Mouse (Mus musculus): Measurements from ENCODE around the gene Map4k2. TPM values are rescaled to one million over a fixed set of nuclear protein-coding genes. Genes with fewer than 3 reads are reported as not detected.

The Map4k2 gene
- polyA plus RNA-seq, 1 experiment from 2014 or later, result 4.3 TPM

- Histone ChIP-seq H3K4me3 (ENCODE audit: low read depth, low read length) (no peak overlapping the region), H3K9me3 (ENCODE audit: control insufficient read depth) (no peaks in the 10 kb centered on the region), H3K36me3 (ENCODE audit: control insufficient read depth, insufficient read depth) (no peaks in the 10 kb centered on the region), H3K9ac (ENCODE audit: low read depth, low read length) (no peak overlapping the region), H3K4me1 (replicated peaks; ENCODE audit: control insufficient read depth, insufficient read depth, low read length) (no peaks in the 10 kb centered on the region; the same call in none of the 2 replicates), H3K27me3 (replicated peaks; ENCODE audit: control insufficient read depth, insufficient read depth, low read length) (no peaks in the 10 kb centered on the region), H3K27ac (ENCODE audit: low read depth, low read length) (no peak overlapping the region), H3K4me2 (replicated peaks; ENCODE audit: low read depth) (peak overlapping the region; percentile 35; the same call in 1 of the 2 replicates)
- no peak for TF ChIP-seq CTCF (IDR thresholded peaks at IDR 0.05; ENCODE audit: low read depth)
- ATAC-seq, result no peak
- WGBS, result 65% methylated on average over 11 of the region's 11 CpGs
These were observed 44.0 kb downstream of the Map4k2 start for GRCm38 (mm10) chr19:6384954-6385353.

- H3K4me1 ChIP-seq (replicated peaks; ENCODE audit: control insufficient read depth, insufficient read depth, low read length), result no peaks in the 10 kb centered on the region; the same call in none of the 2 replicates
- ATAC-seq, result no peak
- no peaks in the 10 kb centered on the region for H3K36me3 ChIP-seq (ENCODE audit: control insufficient read depth, insufficient read depth)
- peak overlapping the region; percentile 9; the same call in 1 of the 2 replicates for H3K4me2 ChIP-seq (replicated peaks; ENCODE audit: low read depth)
- H3K9me3 ChIP-seq (ENCODE audit: control insufficient read depth), result no peaks in the 10 kb centered on the region
- H3K27ac ChIP-seq (ENCODE audit: low read depth, low read length), result no peak overlapping the region
- no peaks in the 10 kb centered on the region for H3K27me3 ChIP-seq (replicated peaks; ENCODE audit: control insufficient read depth, insufficient read depth, low read length)
- 63% methylated on average over 5 of the region's 5 CpGs for WGBS
- no peak overlapping the region for H3K9ac ChIP-seq (ENCODE audit: low read depth, low read length)
- H3K4me3 ChIP-seq (ENCODE audit: low read depth, low read length), result no peak overlapping the region
- TF ChIP-seq CTCF (IDR thresholded peaks at IDR 0.05; ENCODE audit: low read depth), result no peak
These were observed 44.5 kb downstream of the Map4k2 start for GRCm38 (mm10) chr19:6385419-6385818.

GRCm38 (mm10) chr19:6385821-6386220, 44.9 kb downstream of the Map4k2 start:
- TF ChIP-seq CTCF (IDR thresholded peaks at IDR 0.05; ENCODE audit: low read depth), result no peak
- WGBS, result 75% methylated on average over 7 of the region's 7 CpGs
- Histone ChIP-seq H3K4me2 (replicated peaks; ENCODE audit: low read depth) (peak overlapping the region; percentile 9; the same call in 1 of the 2 replicates), H3K27me3 (replicated peaks; ENCODE audit: control insufficient read depth, insufficient read depth, low read length) (no peaks in the 10 kb centered on the region), H3K9me3 (ENCODE audit: control insufficient read depth) (no peaks in the 10 kb centered on the region), H3K9ac (ENCODE audit: low read depth, low read length) (no peak overlapping the region), H3K4me3 (ENCODE audit: low read depth, low read length) (no peak overlapping the region), H3K27ac (ENCODE audit: low read depth, low read length) (no peak overlapping the region), H3K36me3 (ENCODE audit: control insufficient read depth, insufficient read depth) (no peaks in the 10 kb centered on the region), H3K4me1 (replicated peaks; ENCODE audit: control insufficient read depth, insufficient read depth, low read length) (no peaks in the 10 kb centered on the region; the same call in none of the 2 replicates)
- no peak for ATAC-seq

GRCm38 (mm10) chr19:6386234-6386633, 45.3 kb downstream of the Map4k2 start:
- H3K27ac ChIP-seq (ENCODE audit: low read depth, low read length), result no peak overlapping the region
- no peak for TF ChIP-seq CTCF (IDR thresholded peaks at IDR 0.05; ENCODE audit: low read depth)
- H3K9me3 ChIP-seq (ENCODE audit: control insufficient read depth), result no peaks in the 10 kb centered on the region
- 70% methylated on average over 9 of the region's 9 CpGs for WGBS
- H3K4me3 ChIP-seq (ENCODE audit: low read depth, low read length), result no peak overlapping the region
- H3K27me3 ChIP-seq (replicated peaks; ENCODE audit: control insufficient read depth, insufficient read depth, low read length), result no peaks in the 10 kb centered on the region
- H3K9ac ChIP-seq (ENCODE audit: low read depth, low read length), result no peak overlapping the region
- H3K36me3 ChIP-seq (ENCODE audit: control insufficient read depth, insufficient read depth), result no peaks in the 10 kb centered on the region
- no peak overlapping the region for H3K4me2 ChIP-seq (replicated peaks; ENCODE audit: low read depth)
- ATAC-seq, result no peak
- H3K4me1 ChIP-seq (replicated peaks; ENCODE audit: control insufficient read depth, insufficient read depth, low read length), result no peaks in the 10 kb centered on the region; the same call in none of the 2 replicates

- Histone ChIP-seq H3K36me3 (ENCODE audit: control insufficient read depth, insufficient read depth) (no peaks in the 10 kb centered on the region; the same call in 1 of the 2 replicates), H3K9ac (ENCODE audit: low read depth, low read length) (no peak overlapping the region), H3K4me3 (ENCODE audit: low read depth, low read length) (no peak overlapping the region), H3K4me1 (replicated peaks; ENCODE audit: control insufficient read depth, insufficient read depth, low read length) (no peaks in the 10 kb centered on the region; the same call in none of the 2 replicates), H3K27ac (ENCODE audit: low read depth, low read length) (no peak overlapping the region), H3K9me3 (ENCODE audit: control insufficient read depth) (no peaks in the 10 kb centered on the region), H3K27me3 (replicated peaks; ENCODE audit: control insufficient read depth, insufficient read depth, low read length) (no peaks in the 10 kb centered on the region), H3K4me2 (replicated peaks; ENCODE audit: low read depth) (no peak overlapping the region)
- ATAC-seq, result no peak
- WGBS, result 85% methylated on average over 13 of the region's 13 CpGs
- TF ChIP-seq CTCF (IDR thresholded peaks at IDR 0.05; ENCODE audit: low read depth), result peak; percentile 26; the same call in 1 of the 2 replicates
These were observed 47.1 kb downstream of the Map4k2 start for GRCm38 (mm10) chr19:6388006-6388405.

GRCm38 (mm10) chr19:6389803-6390202, 48.9 kb downstream of the Map4k2 start:
- H3K9me3 ChIP-seq (ENCODE audit: control insufficient read depth), result no peaks in the 10 kb centered on the region
- H3K4me1 ChIP-seq (replicated peaks; ENCODE audit: control insufficient read depth, insufficient read depth, low read length), result no peaks in the 10 kb centered on the region; the same call in 1 of the 2 replicates
- H3K4me3 ChIP-seq (ENCODE audit: low read depth, low read length), result peak overlapping the region; percentile 28
- peak overlapping the region; percentile 72 for H3K4me2 ChIP-seq (replicated peaks; ENCODE audit: low read depth)
- 10% methylated on average over 16 of the region's 16 CpGs for WGBS
- H3K36me3 ChIP-seq (ENCODE audit: control insufficient read depth, insufficient read depth), result no peaks in the 10 kb centered on the region; the same call in 1 of the 2 replicates
- TF ChIP-seq CTCF (IDR thresholded peaks at IDR 0.05; ENCODE audit: low read depth), result no peak
- no peaks in the 10 kb centered on the region for H3K27me3 ChIP-seq (replicated peaks; ENCODE audit: control insufficient read depth, insufficient read depth, low read length)
- 0 out of 2 replicates have a peak overlapping the region, but pooled peaks have one; percentile 17 for H3K9ac ChIP-seq (ENCODE audit: low read depth, low read length)
- peak; percentile 29; the same call in 1 of the 2 replicates for ATAC-seq
- H3K27ac ChIP-seq (ENCODE audit: low read depth, low read length), result no peak overlapping the region
